Mouse (Mus musculus) kidney, adult 2 months (tissue): ENCODE measurements around the gene Ntm.

Source experiments
- CTCF ChIP-seq: fragments of 200-500 bp; conservative IDR thresholded peaks from 2 replicates; pipeline ENCODE4 v1.5.1; 2011; ENCODE audit warnings: low read depth, mild to moderate bottlenecking, control low read depth, low read length, moderate library complexity, mixed read lengths; ENCODE audit not compliant: insufficient read depth, insufficient read length
- POLR2A ChIP-seq: fragments of 200-500 bp; IDR thresholded peaks from one replicate; pipeline ENCODE4 v1.6.1; 2011; ENCODE audit warnings: low read depth, low read length, control low read depth

DNA sequence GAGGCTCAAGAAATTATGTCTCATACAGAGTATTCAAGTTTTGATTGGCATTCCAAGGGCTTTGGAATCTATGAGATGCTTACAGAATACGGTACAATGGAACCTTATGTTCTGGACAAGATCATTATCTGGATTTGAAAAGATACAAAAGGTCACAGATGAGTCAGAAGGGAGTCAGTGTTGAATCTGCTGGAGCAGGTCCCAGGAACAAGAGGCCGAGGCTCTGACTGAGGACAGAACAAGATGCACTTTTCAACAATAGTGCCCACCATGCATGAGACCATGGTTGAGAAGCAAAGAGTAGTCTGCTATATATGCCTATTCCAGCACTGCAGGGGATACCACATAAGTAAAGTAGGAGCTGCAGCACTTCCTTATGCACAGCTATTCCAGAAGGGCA, 710.1 kb downstream of the Ntm start:
- no peak for TF ChIP-seq CTCF
- no peak for TF ChIP-seq POLR2A
